Mouse (Mus musculus) heart, adult 2 months (tissue): ENCODE measurements around the gene Krtcap2. TPM values are rescaled to one million over a fixed set of nuclear protein-coding genes. Genes with fewer than 3 reads are reported as not detected.

Experiments used
- DNase-seq, 2 experiments: peaks; one replicate each; pipeline ENCODE4 v3.0.0; 2021
- H3K27ac ChIP-seq: fragments of 200-600 bp; 2 replicates; pipeline ENCODE4 v1.8.1; 2022
- H3K27me3 ChIP-seq: fragments of 200-500 bp; 2 replicates; pipeline ENCODE4 v1.6.1; 2012; ENCODE audit warnings: mild to moderate bottlenecking, low read length, inconsistent platforms, mixed read lengths; ENCODE audit not compliant: control insufficient read depth, insufficient read depth
- H3K36me3 ChIP-seq: fragments of 200-500 bp; 2 replicates; pipeline ENCODE4 v1.6.1; 2012; ENCODE audit warnings: low read length, inconsistent platforms; ENCODE audit not compliant: control insufficient read depth, insufficient read depth
- H3K4me1 ChIP-seq: fragments of 200-500 bp; 2 replicates; pipeline ENCODE4 v1.6.1; 2011; ENCODE audit warnings: low read length; ENCODE audit not compliant: control insufficient read depth, insufficient read depth
- H3K4me3 ChIP-seq: fragments of 200-600 bp; 2 replicates; pipeline ENCODE4 v1.8.1; 2022
- H3K79me2 ChIP-seq: fragments of 200-500 bp; replicated peaks from 2 replicates; pipeline ENCODE4 v1.6.1; 2012; ENCODE audit warnings: mild to moderate bottlenecking, inconsistent platforms, low read length, moderate library complexity, mixed read lengths; ENCODE audit not compliant: control insufficient read depth, insufficient read depth
- H3K9ac ChIP-seq: fragments of 200-500 bp; 2 replicates; pipeline ENCODE4 v1.6.1; 2012; ENCODE audit warnings: low read depth, mild to moderate bottlenecking, control low read depth, inconsistent platforms, low read length, mixed read lengths
- CTCF ChIP-seq: fragments of 200-600 bp; IDR thresholded peaks from 2 replicates; pipeline ENCODE4 v1.8.1; 2022; ENCODE audit warnings: antibody characterized with exemption, mild to moderate bottlenecking, moderate library complexity
- EP300 ChIP-seq: fragments of 200-500 bp; IDR thresholded peaks from 2 replicates; pipeline ENCODE4 v1.6.1; 2011; ENCODE audit warnings: low read depth, low read length, control low read depth; ENCODE audit not compliant: insufficient read depth
- POLR2A ChIP-seq: fragments of 200-500 bp; IDR thresholded peaks from 2 replicates; pipeline ENCODE4 v1.6.1; 2011; ENCODE audit warnings: mild to moderate bottlenecking, low read depth, low read length, control low read depth; ENCODE audit not compliant: insufficient read depth
- WGBS: fragments of 180-500 bp; shearing (Covaris S2); methylation state at CpG from one replicate; pipeline ENCODE4 v1.1.7; 2018; 5-methylcytosine and 5-hydroxymethylcytosine counted together
- intact Hi-C: fragments of 180-260 bp; cut with DNase I; formaldehyde crosslinking; loops from one replicate; pipeline ENCODE4 v1.15.1; 2025
- microRNA-seq, 2 experiments: library from miRNA; unstranded; fragments of <30 nt; microRNA quantifications; one replicate each; pipeline ENCODE4 v1.2.0; 2021
- polyA plus RNA-seq: library from polyadenylated mRNA; depleted of rRNA; stranded (reverse); fragments of >200 nt; gene quantifications from 2 replicates; pipeline ENCODE4 v1.2.3, GENCODE M21; 2012; rRNA removed
- total RNA-seq, 2 experiments: library from RNA; stranded (reverse); gene quantifications; 2 replicates each; pipeline ENCODE4 v1.2.3; 2021

The Krtcap2 gene
- total and polyA plus RNA-seq, 3 experiments = 80.7 to 116 (median 95.7) TPM

DNA sequence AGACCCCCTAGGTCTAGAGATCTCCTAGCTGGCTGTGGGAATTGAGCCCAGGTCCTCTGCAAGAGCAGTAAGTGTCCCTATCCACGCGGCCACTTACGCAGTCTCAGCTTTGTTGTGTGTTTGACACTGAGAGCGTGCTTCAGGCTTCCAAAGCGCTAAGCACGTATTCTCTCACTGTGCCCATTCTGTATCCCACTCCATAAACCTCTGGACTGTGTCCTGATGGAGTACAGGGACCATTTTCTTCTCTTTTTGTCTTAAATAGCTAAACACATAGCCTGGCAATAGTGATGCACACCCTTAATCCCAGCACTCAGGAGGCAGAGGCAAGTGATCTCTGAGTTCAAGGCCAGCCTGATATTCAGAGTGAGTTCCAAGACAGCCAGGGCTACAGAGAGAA lies 53.1 kb downstream of the Krtcap2 start:
- WGBS = 89% methylated on average over 6 of the region's 6 CpGs
- H3K79me2 ChIP-seq = no peaks in the 10 kb centered on the region
- H3K36me3 ChIP-seq = no peaks in the 10 kb centered on the region
- no peak overlapping the region for H3K4me3 ChIP-seq
- no peak overlapping the region for H3K9ac ChIP-seq
- intact Hi-C loops = no loop called here
- no peak for DNase-seq
- H3K27me3 ChIP-seq = no peaks in the 10 kb centered on the region
- no peaks in the 10 kb centered on the region; the same call in 1 of the 2 replicates for H3K4me1 ChIP-seq
- TF ChIP-seq POLR2A (no peak), EP300 (no peak), CTCF (no peak)
- H3K27ac ChIP-seq = no peak overlapping the region

GRCm38 (mm10) chr3:89299499-89299898 lies 53.7 kb downstream of the Krtcap2 start:
- no peaks in the 10 kb centered on the region; the same call in 1 of the 2 replicates for H3K4me1 ChIP-seq
- H3K27me3 ChIP-seq = no peaks in the 10 kb centered on the region
- no peaks in the 10 kb centered on the region for H3K36me3 ChIP-seq
- H3K4me3 ChIP-seq = peak overlapping the region; percentile 22
- no peak for TF ChIP-seq EP300
- TF ChIP-seq POLR2A = no peak
- peak; percentile 33; the same call in 1 of the 2 replicates for TF ChIP-seq CTCF
- intact Hi-C loops = no loop called here
- peak overlapping the region; percentile 3; the same call in 1 of the 2 replicates for H3K27ac ChIP-seq
- H3K9ac ChIP-seq = peak overlapping the region; percentile 46
- no peaks in the 10 kb centered on the region for H3K79me2 ChIP-seq
- peak; percentile 37 to 43 for DNase-seq
- under 1% methylated on average over 14 of the region's 14 CpGs for WGBS

Small RNAs within 50 kb of the gene (microRNA-seq; reads per million reads assigned to microRNA genes)
- gene Mir92b = 65.6 to 74.5 reads per million in 2 experiments

Other genes starting within 250 kb of the Krtcap2 start
- gene Rusc1, start 152.7 kb upstream of the Krtcap2 start, total RNA-seq = 10 to 100 TPM; 26.4 to 30.9 TPM
- gene Rusc1, start 152.7 kb upstream of the Krtcap2 start, polyA plus RNA-seq = 38.8 and 50.4 TPM in 2 replicates
- not detected for gene Gm43738, start 144.9 kb upstream of the Krtcap2 start, total RNA-seq
- gene Gm43738, start 144.9 kb upstream of the Krtcap2 start, polyA plus RNA-seq = not detected in 2 replicates
- gene Fdps, start 144.0 kb upstream of the Krtcap2 start, total RNA-seq = 10 to 100 TPM; 20.8 to 21.1 TPM
- gene Fdps, start 144.0 kb upstream of the Krtcap2 start, polyA plus RNA-seq = 22.5 and 29.6 TPM in 2 replicates
- gene Pklr, start 109.8 kb upstream of the Krtcap2 start, total RNA-seq = not detected
- 0.06 TPM in 1 of 2 replicates, not detected in the other for gene Pklr, start 109.8 kb upstream of the Krtcap2 start, polyA plus RNA-seq
- under 1 TPM in 1 of 2 experiments, not detected in 1; 0.25 TPM for gene Hcn3, start 85.8 kb upstream of the Krtcap2 start, total RNA-seq
- 0.26 and 0.29 TPM in 2 replicates for gene Hcn3, start 85.8 kb upstream of the Krtcap2 start, polyA plus RNA-seq
- gene Clk2, start 81.2 kb upstream of the Krtcap2 start, total RNA-seq = 10 to 100 TPM; 15.4 to 18.9 TPM
- gene Clk2, start 81.2 kb upstream of the Krtcap2 start, polyA plus RNA-seq = 26.5 and 40.4 TPM in 2 replicates
- 10 to 100 TPM; 44.5 to 54.7 TPM for gene Scamp3, start 68.5 kb upstream of the Krtcap2 start, total RNA-seq
- gene Scamp3, start 68.5 kb upstream of the Krtcap2 start, polyA plus RNA-seq = 96.7 and 108 TPM in 2 replicates
- gene Fam189b, start 62.8 kb upstream of the Krtcap2 start, total RNA-seq = 1 to 10 TPM; 3.9 to 5.1 TPM
- 12.8 and 18.0 TPM in 2 replicates for gene Fam189b, start 62.8 kb upstream of the Krtcap2 start, polyA plus RNA-seq
- gene Gba, start 43.0 kb upstream of the Krtcap2 start, total RNA-seq = 10 to 100 TPM; 19.9 to 20.4 TPM
- gene Gba, start 43.0 kb upstream of the Krtcap2 start, polyA plus RNA-seq = 26.3 and 39.2 TPM in 2 replicates
- gene Thbs3, start 30.8 kb upstream of the Krtcap2 start, total RNA-seq = 1 to 10 TPM; 3.4 to 5.1 TPM
- 15.8 and 24.3 TPM in 2 replicates for gene Thbs3, start 30.8 kb upstream of the Krtcap2 start, polyA plus RNA-seq
- gene Mtx1, start 18.9 kb upstream of the Krtcap2 start, total RNA-seq = 10 to 100 TPM; 59.8 to 61.8 TPM
- 96.2 and 111 TPM in 2 replicates for gene Mtx1, start 18.9 kb upstream of the Krtcap2 start, polyA plus RNA-seq
- under 1 TPM; 0.39 to 0.47 TPM for gene Muc1, start 16.9 kb upstream of the Krtcap2 start, total RNA-seq
- gene Muc1, start 16.9 kb upstream of the Krtcap2 start, polyA plus RNA-seq = 0.67 and 6.2 TPM in 2 replicates
- under 1 TPM; 0.39 to 0.96 TPM for gene Trim46, start 343 bp downstream of the Krtcap2 start, total RNA-seq
- gene Trim46, start 343 bp downstream of the Krtcap2 start, polyA plus RNA-seq = 1.4 and 1.9 TPM in 2 replicates
- gene Dpm3, start 13.4 kb downstream of the Krtcap2 start, total RNA-seq = 10 to 100 TPM; 54.3 to 58.2 TPM
- gene Dpm3, start 13.4 kb downstream of the Krtcap2 start, polyA plus RNA-seq = 140 and 160 TPM in 2 replicates
- 10 to 100 TPM; 17.3 to 23.3 TPM for gene Slc50a1, start 24.6 kb downstream of the Krtcap2 start, total RNA-seq
- 105 and 111 TPM in 2 replicates for gene Slc50a1, start 24.6 kb downstream of the Krtcap2 start, polyA plus RNA-seq
- gene Efna1, start 35.2 kb downstream of the Krtcap2 start, total RNA-seq = 10 to 100 TPM; 22.6 to 28.4 TPM
- 39.6 and 44.4 TPM in 2 replicates for gene Efna1, start 35.2 kb downstream of the Krtcap2 start, polyA plus RNA-seq
- gene Efna3, start 77.0 kb downstream of the Krtcap2 start, total RNA-seq = not detected
- gene Efna3, start 77.0 kb downstream of the Krtcap2 start, polyA plus RNA-seq = 0.09 TPM in 1 of 2 replicates, not detected in the other
- gene Efna4, start 92.1 kb downstream of the Krtcap2 start, total RNA-seq = under 1 TPM; 0.21 to 0.36 TPM
- 0.64 and 0.86 TPM in 2 replicates for gene Efna4, start 92.1 kb downstream of the Krtcap2 start, polyA plus RNA-seq
- gene Adam15, start 104.0 kb downstream of the Krtcap2 start, total RNA-seq = 10 to 100 TPM; 56.8 to 59.2 TPM
- gene Adam15, start 104.0 kb downstream of the Krtcap2 start, polyA plus RNA-seq = 95.6 and 95.7 TPM in 2 replicates
- gene Dcst2, start 116.0 kb downstream of the Krtcap2 start, total RNA-seq = not detected
- 0.09 and 0.35 TPM in 2 replicates for gene Dcst2, start 116.0 kb downstream of the Krtcap2 start, polyA plus RNA-seq
- gene Dcst1, start 119.3 kb downstream of the Krtcap2 start, total RNA-seq = not detected
- gene Dcst1, start 119.3 kb downstream of the Krtcap2 start, polyA plus RNA-seq = 0.18 and 0.23 TPM in 2 replicates
- 10 to 100 TPM; 20.5 to 23.4 TPM for gene Zbtb7b, start 148.8 kb downstream of the Krtcap2 start, total RNA-seq
- 21.5 and 21.9 TPM in 2 replicates for gene Zbtb7b, start 148.8 kb downstream of the Krtcap2 start, polyA plus RNA-seq
- not detected for gene Lenep, start 156.8 kb downstream of the Krtcap2 start, total RNA-seq
- gene Lenep, start 156.8 kb downstream of the Krtcap2 start, polyA plus RNA-seq = 2.1 and 5.4 TPM in 2 replicates
- gene Flad1, start 165.9 kb downstream of the Krtcap2 start, total RNA-seq = 10 to 100 TPM; 56.1 to 59.7 TPM
- 81.3 and 89.8 TPM in 2 replicates for gene Flad1, start 165.9 kb downstream of the Krtcap2 start, polyA plus RNA-seq
- gene Cks1b, start 172.4 kb downstream of the Krtcap2 start, total RNA-seq = 1 to 10 TPM; 3.3 to 3.5 TPM
- 9.0 and 10.7 TPM in 2 replicates for gene Cks1b, start 172.4 kb downstream of the Krtcap2 start, polyA plus RNA-seq
- 10 to 100 TPM; 31.6 to 32.0 TPM for gene Shc1, start 172.5 kb downstream of the Krtcap2 start, total RNA-seq
- gene Shc1, start 172.5 kb downstream of the Krtcap2 start, polyA plus RNA-seq = 32.4 and 50.5 TPM in 2 replicates
- gene Pygo2, start 184.2 kb downstream of the Krtcap2 start, total RNA-seq = 10 to 100 TPM; 12.5 to 15.3 TPM
- 14.4 and 17.3 TPM in 2 replicates for gene Pygo2, start 184.2 kb downstream of the Krtcap2 start, polyA plus RNA-seq
- 10 to 100 TPM; 55.7 to 67.5 TPM for gene Pbxip1, start 190.7 kb downstream of the Krtcap2 start, total RNA-seq
- gene Pbxip1, start 190.7 kb downstream of the Krtcap2 start, polyA plus RNA-seq = 56.2 and 58.2 TPM in 2 replicates
- 1 to 10 TPM; 6.7 to 7.5 TPM for gene Pmvk, start 208.6 kb downstream of the Krtcap2 start, total RNA-seq
- 14.8 and 21.5 TPM in 2 replicates for gene Pmvk, start 208.6 kb downstream of the Krtcap2 start, polyA plus RNA-seq